Mouse (Mus musculus): ENCODE measurements around the gene Ctps.
"Not testable (repeated sequence)": the region's sequence is repeated elsewhere in the genome, so short reads cannot be mapped to it uniquely, and the experiment has no call there.

Ctps gene

GRCm38 (mm10) chr4:120569486-120570437, at the start of gene Ctps:
TSS of gene Ctps (minus strand) at chr4:120570276.
- DNase-seq (ENCODE audit: low read depth, low spot score): peak; percentile 94

- DNase-seq (ENCODE audit: low read depth, low spot score): no peak
These were observed 46.3 kb upstream of the Ctps start for GRCm38 (mm10) chr4:120616199-120617025.

GRCm38 (mm10) chr4:120615528-120616081, 45.5 kb upstream of the Ctps start:
- DNase-seq (ENCODE audit: low read depth, low spot score): peak; percentile 58

GRCm38 (mm10) chr4:120614644-120615043, 44.6 kb upstream of the Ctps start:
- DNase-seq (ENCODE audit: low read depth, low spot score): peak; percentile 18

DNA sequence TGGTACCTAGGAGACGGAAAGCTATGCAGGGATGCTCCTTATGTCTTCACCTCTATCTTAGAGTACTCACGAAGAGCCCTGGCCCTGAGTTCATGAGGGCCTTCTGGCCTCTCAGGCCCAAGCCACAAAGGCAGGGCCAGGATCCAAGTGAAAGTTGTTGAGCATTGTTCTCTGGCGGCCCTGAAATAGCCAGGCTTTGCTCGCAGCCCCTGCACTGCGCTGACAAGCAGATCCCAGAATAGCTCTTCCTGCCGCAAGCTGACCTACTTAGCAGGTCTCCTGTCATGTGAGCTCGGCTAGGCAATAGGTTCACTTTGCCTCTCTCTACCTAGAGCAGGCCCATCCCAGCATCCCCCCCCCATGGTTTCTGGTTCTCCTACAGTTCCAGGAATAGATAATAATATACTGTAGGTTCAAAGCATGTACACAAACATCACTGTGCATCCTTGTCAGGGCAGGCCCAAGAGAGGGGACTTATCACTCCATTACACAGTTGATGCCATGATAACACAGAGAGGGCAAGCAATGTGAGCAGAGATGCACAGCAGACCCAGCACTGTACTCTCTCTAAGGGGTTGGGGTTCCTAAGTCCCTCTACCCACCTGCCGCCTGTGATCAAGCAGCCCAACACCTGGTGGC, 43.7 kb upstream of the Ctps start:
- DNase-seq (ENCODE audit: low read depth, low spot score): peak; percentile 85

DNA sequence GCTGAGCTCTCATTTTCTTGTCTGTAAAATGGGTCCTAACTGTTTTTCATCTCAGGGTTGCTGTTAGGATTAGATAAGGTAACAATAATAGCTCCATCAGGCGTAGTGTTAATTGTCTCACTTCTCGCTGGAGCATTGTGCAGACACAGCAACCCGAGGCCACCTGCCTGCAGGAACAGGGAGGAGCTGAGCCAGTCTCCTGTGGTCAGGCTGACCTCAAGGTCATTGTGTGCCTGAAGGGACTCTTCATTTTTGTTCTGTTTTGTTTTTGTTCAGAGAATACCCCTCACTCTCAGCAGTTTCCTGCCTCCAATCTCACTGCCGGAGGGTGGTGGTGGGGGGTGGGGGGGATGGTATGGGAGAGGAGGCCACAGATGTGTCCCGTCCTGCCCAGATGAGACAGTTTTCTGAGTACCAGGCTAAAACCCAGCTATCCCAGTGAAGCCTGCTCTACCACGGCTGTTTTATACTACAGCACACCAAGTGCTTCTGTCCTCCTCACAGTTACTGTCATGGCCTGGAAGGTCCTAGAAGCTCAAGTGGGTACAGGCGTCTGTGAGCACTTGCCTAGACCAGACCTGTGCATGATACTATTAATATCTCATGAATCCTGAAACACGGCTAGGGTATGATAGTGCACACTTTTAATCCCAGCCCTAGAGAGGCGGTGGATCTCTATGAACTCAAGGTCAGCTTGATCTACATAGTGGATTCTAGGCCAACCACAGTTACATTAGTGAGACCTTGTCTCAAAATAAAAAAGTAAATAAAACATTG, 42.4 kb upstream of the Ctps start:
- DNase-seq (ENCODE audit: low read depth, low spot score): peak; percentile 54

DNA sequence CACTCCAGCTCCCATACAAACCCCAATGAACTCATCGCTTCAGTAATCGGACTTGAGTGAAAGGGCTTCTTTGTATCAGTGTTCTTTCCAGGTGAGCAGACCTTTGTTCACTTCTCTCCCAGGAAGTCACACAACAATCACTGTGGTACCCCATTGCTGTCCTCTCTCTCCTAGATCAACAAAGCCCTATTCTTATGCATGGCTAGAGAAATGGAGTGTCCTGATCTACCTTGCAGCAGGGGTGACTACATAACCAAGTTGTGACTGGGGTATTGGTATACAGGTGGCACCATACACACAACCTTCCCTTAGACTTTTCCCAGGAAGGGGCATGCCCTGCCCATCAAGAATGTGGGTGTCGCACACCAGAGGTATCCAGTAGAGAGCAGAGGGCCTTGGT, 40.9 kb upstream of the Ctps start:
- DNase-seq (ENCODE audit: low read depth, low spot score): no peak

- no peak for DNase-seq (ENCODE audit: low read depth, low spot score)
These were observed 36.9 kb upstream of the Ctps start for GRCm38 (mm10) chr4:120606941-120607340.

DNA sequence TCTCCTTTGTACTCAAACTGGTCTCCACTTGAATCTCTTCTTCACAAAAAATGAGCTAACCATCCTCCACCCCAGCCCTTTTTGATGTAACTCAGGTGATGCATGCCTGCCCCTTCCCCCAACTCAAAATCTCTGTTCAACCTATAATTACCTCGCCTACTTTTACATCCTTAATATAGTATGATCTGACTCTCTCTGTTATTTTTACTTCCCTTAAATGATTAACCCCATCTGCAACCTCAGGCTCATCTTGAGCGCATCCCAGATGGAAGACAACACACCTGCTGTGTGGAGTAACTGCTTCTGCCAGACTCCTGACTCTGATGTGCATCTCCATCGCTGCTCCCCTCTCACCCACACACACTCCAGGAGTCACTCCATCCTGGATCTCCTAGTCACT, 32.6 kb upstream of the Ctps start:
- DNase-seq (ENCODE audit: low read depth, low spot score): no peak

DNA sequence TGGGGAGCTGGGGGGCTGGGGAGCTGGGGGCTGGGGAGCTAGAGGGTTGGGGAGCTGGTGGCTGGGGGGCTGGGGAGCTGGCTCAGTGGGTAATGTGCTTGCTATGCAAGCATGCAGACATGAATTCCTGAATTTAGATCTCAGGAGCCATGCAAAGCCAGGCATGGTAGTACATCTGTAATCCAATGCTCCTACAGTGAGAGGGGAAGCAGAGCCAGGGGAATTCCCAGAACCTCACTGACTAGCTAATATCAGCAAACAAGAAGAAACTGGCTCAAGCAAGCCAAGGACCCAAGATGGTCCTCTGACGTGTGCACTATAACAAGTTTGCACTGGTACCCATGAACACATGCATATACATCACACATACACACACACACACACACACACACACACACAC, 31.7 kb upstream of the Ctps start:
- peak; percentile 49 for DNase-seq (ENCODE audit: low read depth, low spot score)

GRCm38 (mm10) chr4:120598922-120599321, 28.8 kb upstream of the Ctps start:
- DNase-seq (ENCODE audit: low read depth, low spot score): no peak

GRCm38 (mm10) chr4:120596210-120596609, 26.1 kb upstream of the Ctps start:
- not testable (repeated sequence) for DNase-seq (ENCODE audit: low read depth, low spot score)

- DNase-seq (ENCODE audit: low read depth, low spot score): no peak
These were observed 20.9 kb upstream of the Ctps start for GRCm38 (mm10) chr4:120590973-120591372.

DNA sequence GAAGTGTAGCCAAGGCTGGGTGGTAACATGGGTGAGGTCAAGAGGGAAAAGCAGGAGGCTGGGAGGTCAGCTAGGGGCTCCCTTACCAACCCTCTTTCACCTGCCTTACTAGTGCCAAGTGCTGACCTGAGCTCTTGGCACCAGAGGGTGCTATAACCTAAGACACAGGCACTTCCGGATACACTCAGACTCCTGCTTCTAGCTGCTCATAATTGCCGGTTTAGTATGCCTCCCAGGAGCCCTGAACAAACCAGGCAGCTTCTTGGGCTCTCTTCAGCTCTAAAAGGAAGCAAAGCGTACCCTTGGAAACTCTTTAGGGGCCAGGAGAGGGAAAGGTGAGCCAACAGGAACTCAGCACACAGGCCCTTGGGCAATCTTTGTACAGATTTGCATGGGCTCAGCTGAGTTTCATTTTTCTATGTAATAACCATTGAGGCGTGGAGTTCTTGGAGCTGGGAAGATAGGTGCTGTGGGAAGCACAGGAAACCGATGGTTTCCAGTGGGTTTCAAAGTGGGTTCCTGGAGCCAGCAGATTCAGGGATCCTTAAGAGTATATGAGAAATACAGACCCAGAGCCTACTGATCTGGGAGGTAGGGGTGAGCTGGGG, 19.8 kb upstream of the Ctps start:
- peak; percentile 73 for DNase-seq (ENCODE audit: low read depth, low spot score)

DNA sequence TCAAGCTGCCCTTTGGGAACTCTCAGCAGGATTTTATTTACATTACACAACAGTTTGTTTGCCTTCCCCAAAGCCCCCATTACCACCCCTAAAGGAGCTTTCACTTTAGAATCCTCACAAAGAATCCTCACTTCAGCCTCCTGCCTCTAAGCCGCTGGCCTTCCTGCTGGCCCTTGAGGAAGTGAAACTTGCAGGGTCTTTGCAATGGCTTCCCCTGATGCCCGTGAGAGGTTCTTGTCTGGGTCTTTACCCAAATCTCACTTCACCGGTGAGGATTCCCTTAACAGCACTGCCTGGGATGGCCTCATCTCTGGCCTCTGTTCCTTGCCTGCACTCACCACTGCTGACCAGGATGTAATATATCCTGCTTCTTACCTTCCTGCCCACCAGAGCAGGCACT, 19.0 kb upstream of the Ctps start:
- DNase-seq (ENCODE audit: low read depth, low spot score): no peak

- no peak for DNase-seq (ENCODE audit: low read depth, low spot score)
These were observed 18.4 kb upstream of the Ctps start, which contains the start of gene Gm8439 for GRCm38 (mm10) chr4:120588445-120588844. TSS of gene Gm8439 (plus strand) at chr4:120588745.

- DNase-seq (ENCODE audit: low read depth, low spot score): no peak
These were observed 16.9 kb upstream of the Ctps start for GRCm38 (mm10) chr4:120586986-120587385.

GRCm38 (mm10) chr4:120581711-120582110, 11.6 kb upstream of the Ctps start:
- no peak for DNase-seq (ENCODE audit: low read depth, low spot score)

- DNase-seq (ENCODE audit: low read depth, low spot score): no peak
These were observed 10.8 kb upstream of the Ctps start for GRCm38 (mm10) chr4:120580894-120581293.

DNA sequence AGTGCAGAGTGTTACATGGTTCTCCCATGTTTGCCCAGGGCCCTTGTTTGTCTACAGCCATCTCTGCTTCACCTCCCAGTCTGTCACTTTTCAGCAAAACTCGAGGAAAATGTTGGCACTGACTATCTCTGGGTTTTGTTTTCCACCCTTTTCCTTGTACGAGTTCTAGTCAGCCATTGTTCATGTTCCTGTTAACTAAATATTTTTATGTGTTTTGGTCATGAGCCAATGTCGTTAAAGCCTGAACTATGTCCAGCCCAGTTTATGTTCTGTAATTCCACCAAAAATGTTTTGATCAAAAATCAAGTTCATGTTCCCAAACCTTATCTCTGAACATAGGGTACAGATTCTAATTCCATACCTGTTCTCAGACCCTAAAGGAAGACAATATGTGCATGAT, 1.6 kb upstream of the Ctps start:
- no peak for DNase-seq (ENCODE audit: low read depth, low spot score)
